Comparison of ENCODE assay signal across 8 mouse cellular contexts in the genomic region with DNA sequence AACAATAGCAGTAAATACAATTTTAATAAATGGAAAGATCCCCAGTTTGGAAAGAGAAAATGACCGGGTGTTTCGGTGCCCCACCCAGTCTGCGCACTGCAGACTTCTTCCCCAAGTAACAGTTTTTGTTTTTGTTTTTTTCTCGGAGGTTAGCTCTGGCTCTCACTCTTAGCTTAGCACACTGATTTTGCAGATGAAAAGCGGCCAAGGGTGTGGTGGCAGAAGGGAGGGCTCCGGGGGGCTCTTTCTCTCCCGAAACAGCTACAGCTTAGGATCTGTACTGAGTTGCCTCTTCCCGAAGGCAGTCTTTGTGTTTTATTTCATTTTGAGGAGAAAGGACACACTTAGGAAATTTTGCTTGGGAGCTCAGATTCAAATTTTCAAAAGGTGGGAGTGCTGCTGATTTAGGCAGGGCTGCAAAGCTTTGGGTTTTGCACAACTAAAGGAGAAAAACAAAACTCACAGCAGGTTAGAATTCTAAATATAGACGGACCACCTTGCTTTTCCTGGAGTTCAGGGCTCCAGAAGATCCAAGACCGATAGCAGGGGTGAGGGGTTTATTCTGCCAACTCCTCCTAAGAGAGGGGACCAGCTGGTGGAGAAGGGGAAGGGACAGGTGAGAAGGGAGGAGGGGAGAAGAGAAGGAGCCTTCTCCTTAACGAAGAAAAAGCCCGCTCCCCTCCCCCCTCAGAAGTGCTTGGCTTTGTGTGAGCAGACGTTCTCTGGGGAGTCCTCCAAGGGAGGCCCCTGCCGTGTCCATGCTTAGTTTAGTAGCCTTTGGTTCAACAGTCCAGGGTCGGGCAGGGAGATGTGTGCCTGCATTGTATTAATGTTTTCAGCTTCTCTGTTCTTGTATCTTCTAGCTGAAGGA. TPM values are rescaled to one million over a fixed set of nuclear protein-coding genes. Genes with fewer than 3 reads are reported as not detected.
DNase-seq lines count a peak whose midpoint lies in the region; ATAC-seq lines count a peak whose summit lies in the region.

No protein-coding gene starts in this region.

- 48% methylated on average over 15 of the region's 15 CpGs for WGBS in liver, embryonic 11.5 days
- WGBS in liver, embryonic 12.5 days (ENCODE audit: insufficient replicate concordance) = 51% methylated on average over 15 of the region's 15 CpGs
- 20% methylated on average over 15 of the region's 15 CpGs for WGBS in embryonic facial prominence, embryonic 10.5 days
- 40% methylated on average over 15 of the region's 15 CpGs for WGBS in intestine, embryonic 16.5 days
- 28% methylated on average over 15 of the region's 15 CpGs for WGBS in stomach, embryonic 16.5 days

- ATAC-seq in liver, embryonic 11.5 days (replicated peaks; ENCODE audit: low FRiP score) = no peak
- no peak for ATAC-seq in liver, embryonic 12.5 days
- ATAC-seq in intestine, embryonic 16.5 days = no peak
- ATAC-seq in stomach, embryonic 16.5 days (ENCODE audit: insufficient read depth, low FRiP score) = no peak
- ATAC-seq in inflammation-experienced regulatory T-cells, adult 6 months = no peak

- peaks cover 18% of the 10 kb centered on the region for H3K4me1 ChIP-seq in liver, embryonic 11.5 days (replicated peaks; ENCODE audit: control insufficient read depth, insufficient read depth, low read length)
- peaks cover 33% of the 10 kb centered on the region for H3K4me1 ChIP-seq in liver, embryonic 12.5 days
- peaks cover 78% of the 10 kb centered on the region for H3K4me1 ChIP-seq in embryonic facial prominence, embryonic 10.5 days
- H3K4me1 ChIP-seq in intestine, embryonic 16.5 days (ENCODE audit: control insufficient read depth, insufficient read depth, low read length) = peaks cover 20% of the 10 kb centered on the region
- peaks cover 36% of the 10 kb centered on the region for H3K4me1 ChIP-seq in stomach, embryonic 16.5 days (ENCODE audit: control insufficient read depth, insufficient read depth, low read length)

- peak overlapping the region; percentile 15; the same call in 1 of the 2 replicates for H3K9ac ChIP-seq in liver, embryonic 11.5 days (ENCODE audit: low read depth, low read length)
- H3K9ac ChIP-seq in liver, embryonic 12.5 days = no peak overlapping the region
- H3K9ac ChIP-seq in intestine, embryonic 16.5 days (ENCODE audit: low read depth, low read length) = peak overlapping the region; percentile 45; the same call in 1 of the 2 replicates
- peak overlapping the region; percentile 40 for H3K9ac ChIP-seq in stomach, embryonic 16.5 days (ENCODE audit: low read length)

- H3K4me2 ChIP-seq in liver, embryonic 11.5 days = no peak overlapping the region
- H3K4me2 ChIP-seq in liver, embryonic 12.5 days = no peak overlapping the region
- H3K4me2 ChIP-seq in intestine, embryonic 16.5 days (ENCODE audit: low read depth, low read length) = no peak overlapping the region
- peak overlapping the region; percentile 20 for H3K4me2 ChIP-seq in stomach, embryonic 16.5 days (ENCODE audit: low read depth, low read length)

- no peak overlapping the region for H3K4me3 ChIP-seq in liver, embryonic 11.5 days (ENCODE audit: low read depth, low read length)
- H3K4me3 ChIP-seq in liver, embryonic 12.5 days = no peak overlapping the region
- peak overlapping the region; percentile 58 for H3K4me3 ChIP-seq in embryonic facial prominence, embryonic 10.5 days
- H3K4me3 ChIP-seq in intestine, embryonic 16.5 days (ENCODE audit: low read length) = no peak overlapping the region
- no peak overlapping the region for H3K4me3 ChIP-seq in stomach, embryonic 16.5 days (replicated peaks; ENCODE audit: low read length)

- no peaks in the 10 kb centered on the region for H3K36me3 ChIP-seq in liver, embryonic 11.5 days (ENCODE audit: control insufficient read depth, insufficient read depth, low read length)
- H3K36me3 ChIP-seq in liver, embryonic 12.5 days = no peaks in the 10 kb centered on the region
- H3K36me3 ChIP-seq in embryonic facial prominence, embryonic 10.5 days (replicated peaks) = no peaks in the 10 kb centered on the region
- H3K36me3 ChIP-seq in intestine, embryonic 16.5 days (ENCODE audit: control insufficient read depth, insufficient read depth, low read length) = no peaks in the 10 kb centered on the region
- no peaks in the 10 kb centered on the region for H3K36me3 ChIP-seq in stomach, embryonic 16.5 days (ENCODE audit: control insufficient read depth, insufficient read depth, low read length)

- H3K27me3 ChIP-seq in liver, embryonic 11.5 days (replicated peaks; ENCODE audit: control insufficient read depth, insufficient read depth, low read length) = no peaks in the 10 kb centered on the region
- 0 out of 2 replicates have a peak, but pooled peaks cover 3% of the 10 kb centered on the region for H3K27me3 ChIP-seq in liver, embryonic 12.5 days (replicated peaks)
- no peaks in the 10 kb centered on the region for H3K27me3 ChIP-seq in embryonic facial prominence, embryonic 10.5 days (replicated peaks; ENCODE audit: low read depth, poor library complexity, severe bottlenecking)
- H3K27me3 ChIP-seq in intestine, embryonic 16.5 days (replicated peaks; ENCODE audit: control insufficient read depth, insufficient read depth, low read length) = no peaks in the 10 kb centered on the region
- no peaks in the 10 kb centered on the region for H3K27me3 ChIP-seq in stomach, embryonic 16.5 days (ENCODE audit: control insufficient read depth, insufficient read depth, low read length)

- DNase-seq in liver, embryonic 11.5 days (ENCODE audit: low spot score) = no peak
- DNase-seq in embryonic facial prominence, embryonic 10.5 days (ENCODE audit: low spot score) = peak; percentile 55
- DNase-seq in adrenal gland, postnatal 25 days = no peak
- DNase-seq in urinary bladder, adult 18-20 months (ENCODE audit: low spot score in 2 of 2) = no peak

- H3K27ac ChIP-seq in liver, embryonic 11.5 days (ENCODE audit: low read depth, low read length) = no peak overlapping the region
- no peak overlapping the region for H3K27ac ChIP-seq in liver, embryonic 12.5 days
- peak overlapping the region; percentile 94 for H3K27ac ChIP-seq in embryonic facial prominence, embryonic 10.5 days (replicated peaks)
- peak overlapping the region; percentile 57 for H3K27ac ChIP-seq in intestine, embryonic 16.5 days (ENCODE audit: low read length)
- H3K27ac ChIP-seq in stomach, embryonic 16.5 days (ENCODE audit: low read length) = peak overlapping the region; percentile 11; the same call in 1 of the 2 replicates

- no peaks in the 10 kb centered on the region for H3K9me3 ChIP-seq in liver, embryonic 11.5 days (ENCODE audit: control insufficient read depth, low read length)
- no peaks in the 10 kb centered on the region for H3K9me3 ChIP-seq in liver, embryonic 12.5 days (replicated peaks)
- no peaks in the 10 kb centered on the region for H3K9me3 ChIP-seq in embryonic facial prominence, embryonic 10.5 days
- H3K9me3 ChIP-seq in intestine, embryonic 16.5 days (ENCODE audit: control insufficient read depth, low read length) = no peaks in the 10 kb centered on the region
- no peaks in the 10 kb centered on the region for H3K9me3 ChIP-seq in stomach, embryonic 16.5 days (replicated peaks; ENCODE audit: control insufficient read depth, low read length)

RNA-seq across cellular contexts. Expression of a gene that starts 37.4 kb away (rescaled TPM):
- polyA plus RNA-seq in liver, embryonic 11.5 days (2014; fragmentation: Nextera tagmentation; extraction: Ambion mirVana) = 419 and 432 TPM in 2 replicates
- 180 and 181 TPM in 2 replicates for polyA plus RNA-seq in liver, embryonic 12.5 days (2016; fragmentation: Nextera tagmentation; extraction: Ambion mirVana)
- polyA plus RNA-seq in embryonic facial prominence, embryonic 10.5 days (2016; fragmentation: Nextera tagmentation; extraction: Ambion mirVana) = 2,739 and 2,840 TPM in 2 replicates
- polyA plus RNA-seq in intestine, embryonic 16.5 days (2015; fragmentation: Nextera tagmentation; extraction: Ambion mirVana) = 816 and 895 TPM in 2 replicates
- polyA plus RNA-seq in stomach, embryonic 16.5 days (2015; fragmentation: Nextera tagmentation; extraction: Ambion mirVana) = 1,001 and 1,036 TPM in 2 replicates
- 100 to 1,000 TPM; 206 to 351 (median 217) TPM for polyA plus RNA-seq in inflammation-experienced regulatory T-cells, adult 6 months (2017; shearing (Covaris generic))
- 81.5 and 90.9 TPM in 2 replicates for total RNA-seq in adrenal gland, postnatal 25 days (2021)

RNA-seq across cellular contexts. Expression of a gene that starts 37.6 kb away (rescaled TPM):
- not detected in 2 replicates for polyA plus RNA-seq in liver, embryonic 11.5 days (2014; fragmentation: Nextera tagmentation; extraction: Ambion mirVana)
- polyA plus RNA-seq in liver, embryonic 12.5 days (2016; fragmentation: Nextera tagmentation; extraction: Ambion mirVana) = not detected in 2 replicates
- not detected in 2 replicates for polyA plus RNA-seq in embryonic facial prominence, embryonic 10.5 days (2016; fragmentation: Nextera tagmentation; extraction: Ambion mirVana)
- not detected in 2 replicates for polyA plus RNA-seq in intestine, embryonic 16.5 days (2015; fragmentation: Nextera tagmentation; extraction: Ambion mirVana)
- not detected in 2 replicates for polyA plus RNA-seq in stomach, embryonic 16.5 days (2015; fragmentation: Nextera tagmentation; extraction: Ambion mirVana)
- not detected for polyA plus RNA-seq in inflammation-experienced regulatory T-cells, adult 6 months (2017; shearing (Covaris generic))
- total RNA-seq in adrenal gland, postnatal 25 days (2021) = not detected in 2 replicates

RNA-seq across cellular contexts. Expression of a gene that starts 38.8 kb away (rescaled TPM):
- 202 and 214 TPM in 2 replicates for polyA plus RNA-seq in liver, embryonic 11.5 days (2014; fragmentation: Nextera tagmentation; extraction: Ambion mirVana)
- 242 and 244 TPM in 2 replicates for polyA plus RNA-seq in liver, embryonic 12.5 days (2016; fragmentation: Nextera tagmentation; extraction: Ambion mirVana)
- 141 and 144 TPM in 2 replicates for polyA plus RNA-seq in embryonic facial prominence, embryonic 10.5 days (2016; fragmentation: Nextera tagmentation; extraction: Ambion mirVana)
- 295 and 311 TPM in 2 replicates for polyA plus RNA-seq in intestine, embryonic 16.5 days (2015; fragmentation: Nextera tagmentation; extraction: Ambion mirVana)
- polyA plus RNA-seq in stomach, embryonic 16.5 days (2015; fragmentation: Nextera tagmentation; extraction: Ambion mirVana) = 196 and 209 TPM in 2 replicates
- 100 to 1,000 TPM in 1 of 3 experiments, 10 to 100 TPM in 2; 70.4 to 203 (median 83.7) TPM for polyA plus RNA-seq in inflammation-experienced regulatory T-cells, adult 6 months (2017; shearing (Covaris generic))
- 286 and 303 TPM in 2 replicates for total RNA-seq in adrenal gland, postnatal 25 days (2021)

RNA-seq across cellular contexts. Expression of a gene that starts 56.5 kb away (rescaled TPM):
- 1,854 and 2,015 TPM in 2 replicates for polyA plus RNA-seq in liver, embryonic 11.5 days (2014; fragmentation: Nextera tagmentation; extraction: Ambion mirVana)
- polyA plus RNA-seq in liver, embryonic 12.5 days (2016; fragmentation: Nextera tagmentation; extraction: Ambion mirVana) = 1,333 and 1,388 TPM in 2 replicates
- 2,343 and 2,408 TPM in 2 replicates for polyA plus RNA-seq in embryonic facial prominence, embryonic 10.5 days (2016; fragmentation: Nextera tagmentation; extraction: Ambion mirVana)
- 1,159 and 1,322 TPM in 2 replicates for polyA plus RNA-seq in intestine, embryonic 16.5 days (2015; fragmentation: Nextera tagmentation; extraction: Ambion mirVana)
- 1,202 and 1,296 TPM in 2 replicates for polyA plus RNA-seq in stomach, embryonic 16.5 days (2015; fragmentation: Nextera tagmentation; extraction: Ambion mirVana)
- polyA plus RNA-seq in inflammation-experienced regulatory T-cells, adult 6 months (2017; shearing (Covaris generic)) = 100 to 1,000 TPM; 459 to 882 (median 544) TPM
- total RNA-seq in adrenal gland, postnatal 25 days (2021) = 285 and 323 TPM in 2 replicates

Comparison
In these comparisons a context has a peak if more than half of its experiments do, and no peak if none do; other contexts are left out.
1. H3K27ac ChIP-seq: peak in embryonic facial prominence, embryonic 10.5 days (single experiment), intestine, embryonic 16.5 days (single experiment) and stomach, embryonic 16.5 days (single experiment); none in liver, embryonic 11.5 days (single experiment) and liver, embryonic 12.5 days (single experiment).